Mouse (Mus musculus): Measurements from ENCODE around the gene Olfr1079. TPM values are rescaled to one million over a fixed set of nuclear protein-coding genes. Genes with fewer than 3 reads are reported as not detected.
"Not testable (repeated sequence)": the region's sequence is repeated elsewhere in the genome, so short reads cannot be mapped to it uniquely, and the experiment has no call there.

Olfr1079 gene
- polyA plus RNA-seq (2015; fragmentation: Nextera tagmentation; extraction: Ambion mirVana): not detected in 2 replicates

DNA sequence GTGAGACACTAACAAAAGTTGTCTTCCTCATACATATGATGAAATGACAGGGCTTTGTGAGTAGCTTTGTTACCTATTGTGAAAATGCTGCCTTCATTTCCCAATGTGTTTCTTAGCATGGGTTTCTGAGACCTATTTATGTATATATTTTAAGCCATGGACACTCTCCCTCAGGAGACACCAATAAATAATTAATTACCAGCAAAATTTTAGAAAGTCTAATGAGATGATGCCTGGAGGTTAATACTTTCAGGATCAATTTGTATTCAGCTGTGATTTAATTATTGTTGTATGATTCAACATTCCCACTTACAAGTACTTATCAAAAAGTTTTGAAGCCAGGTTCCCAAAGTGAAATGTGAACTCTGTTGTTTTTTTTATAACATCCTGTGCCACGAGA, at the start of gene Olfr1079:
Gene Olfr1079 (minus strand): TSS at position 101 of the 400 bp plus-strand sequence.
- DNase-seq (ENCODE audit: low spot score): no peak

DNA sequence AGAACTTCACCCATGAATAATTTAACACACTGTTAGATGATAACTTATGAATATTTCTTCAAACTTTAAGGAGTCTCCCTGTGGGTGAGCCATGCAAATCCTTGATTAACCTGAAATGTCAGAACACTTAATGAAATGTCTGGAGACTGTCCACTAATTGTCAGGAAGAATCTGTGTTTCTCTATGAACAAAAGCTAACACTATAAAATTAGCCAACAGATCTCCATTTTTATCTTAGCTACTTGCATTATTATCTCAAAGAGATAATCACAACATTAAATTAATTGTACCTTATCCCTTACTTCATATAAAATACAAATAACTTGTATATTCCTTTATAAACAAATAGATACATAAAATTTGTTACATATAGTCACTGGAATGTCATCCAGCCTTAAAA, 15.9 kb upstream of the Olfr1079 start, which contains the start of gene Olfr1080:
Gene Olfr1080 (minus strand): TSS at position 101 of the 400 bp plus-strand sequence.
- DNase-seq (ENCODE audit: low spot score): not testable (repeated sequence)

DNA sequence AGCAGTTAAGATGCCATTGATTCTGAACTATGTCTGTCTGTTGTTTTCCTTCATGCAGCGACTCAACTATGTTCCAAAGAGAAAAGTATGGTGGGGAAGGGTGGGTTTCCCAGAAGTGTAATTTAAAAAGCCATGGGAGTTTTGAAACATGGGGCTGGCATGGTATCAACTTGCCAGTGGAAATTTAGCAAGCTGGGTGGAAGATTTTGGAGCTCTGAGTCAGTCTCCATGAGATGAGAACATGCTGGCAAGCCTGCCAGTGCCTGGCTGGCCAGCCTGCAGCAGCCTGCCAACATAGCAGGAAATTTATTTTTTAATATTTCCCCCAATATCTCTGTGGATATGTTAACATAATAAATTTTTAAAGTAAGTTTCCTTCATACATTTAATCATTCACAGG, 11.3 kb downstream of the Olfr1079 start:
- DNase-seq (ENCODE audit: low spot score): no peak

DNA sequence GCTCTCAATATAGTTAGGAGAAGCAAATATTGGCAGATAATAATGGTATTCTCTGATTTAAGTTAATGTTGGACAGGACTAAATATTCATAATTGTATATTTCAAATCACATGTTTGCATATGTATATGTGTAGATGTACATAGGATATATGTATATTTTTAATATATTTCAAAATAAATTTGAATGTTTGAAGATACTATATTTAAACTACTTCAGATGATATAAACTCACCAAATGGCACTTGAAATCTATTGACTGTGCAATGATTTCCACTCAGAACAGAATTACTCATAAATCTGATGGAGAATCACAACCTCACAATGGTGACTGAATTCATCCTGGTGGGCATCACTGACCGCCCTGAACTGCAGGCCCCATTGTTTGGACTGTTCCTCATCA, 34.1 kb downstream of the Olfr1079 start, which contains the start of gene Olfr1076:
Gene Olfr1076 (plus strand): TSS at position 301 of the 400 bp plus-strand sequence.
- DNase-seq (ENCODE audit: low spot score): no peak

DNA sequence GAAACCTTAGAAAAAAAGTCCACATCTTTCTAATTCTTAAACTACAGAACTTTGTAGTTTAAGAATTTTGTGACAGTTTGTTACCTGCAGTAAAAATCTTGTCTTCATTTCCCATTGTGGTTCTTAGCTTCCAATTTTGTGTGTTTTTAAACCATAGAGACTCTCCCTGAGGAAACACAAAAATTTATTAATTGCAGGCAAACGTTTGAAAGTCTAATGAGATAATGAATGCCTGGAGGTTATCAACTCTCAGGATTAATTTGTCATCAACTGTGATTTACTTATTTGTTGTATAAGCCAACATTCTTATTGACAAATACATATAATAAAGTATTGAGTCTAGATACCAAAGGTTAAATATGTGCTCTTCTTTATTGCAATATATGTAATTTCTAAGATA, 55.0 kb downstream of the Olfr1079 start, which contains the start of gene Olfr228:
Gene Olfr228 (minus strand): TSS at position 101 of the 400 bp plus-strand sequence.
- no peak for DNase-seq (ENCODE audit: low spot score)

Other genes starting within 250 kb of the Olfr1079 start
- gene Olfr1053, start 227.2 kb downstream of the Olfr1079 start, polyA plus RNA-seq (2015; fragmentation: Nextera tagmentation; extraction: Ambion mirVana): not detected in 2 replicates
- gene Olfr1054, start 207.0 kb downstream of the Olfr1079 start, polyA plus RNA-seq (2015; fragmentation: Nextera tagmentation; extraction: Ambion mirVana): not detected in 2 replicates
- not detected in 2 replicates for gene Olfr1055, start 192.2 kb downstream of the Olfr1079 start, polyA plus RNA-seq (2015; fragmentation: Nextera tagmentation; extraction: Ambion mirVana)
- not detected in 2 replicates for gene Olfr1056, start 180.0 kb downstream of the Olfr1079 start, polyA plus RNA-seq (2015; fragmentation: Nextera tagmentation; extraction: Ambion mirVana)
- not detected in 2 replicates for gene Olfr1057, start 164.1 kb downstream of the Olfr1079 start, polyA plus RNA-seq (2015; fragmentation: Nextera tagmentation; extraction: Ambion mirVana)
- 0.08 TPM in 1 of 2 replicates, not detected in the other for gene Olfr1058, start 153.9 kb downstream of the Olfr1079 start, polyA plus RNA-seq (2015; fragmentation: Nextera tagmentation; extraction: Ambion mirVana)
- not detected in 2 replicates for gene Olfr1061, start 128.4 kb downstream of the Olfr1079 start, polyA plus RNA-seq (2015; fragmentation: Nextera tagmentation; extraction: Ambion mirVana)
- gene Olfr1062, start 115.7 kb downstream of the Olfr1079 start, polyA plus RNA-seq (2015; fragmentation: Nextera tagmentation; extraction: Ambion mirVana): 0.06 and 0.07 TPM in 2 replicates
- gene Olfr1065, start 91.9 kb downstream of the Olfr1079 start, polyA plus RNA-seq (2015; fragmentation: Nextera tagmentation; extraction: Ambion mirVana): not detected in 2 replicates
- not detected in 2 replicates for gene Olfr1066, start 86.2 kb downstream of the Olfr1079 start, polyA plus RNA-seq (2015; fragmentation: Nextera tagmentation; extraction: Ambion mirVana)
- gene Olfr228, start 55.1 kb downstream of the Olfr1079 start, polyA plus RNA-seq (2015; fragmentation: Nextera tagmentation; extraction: Ambion mirVana): not detected in 2 replicates
- not detected in 2 replicates for gene Olfr1076, start 34.0 kb downstream of the Olfr1079 start, polyA plus RNA-seq (2015; fragmentation: Nextera tagmentation; extraction: Ambion mirVana)
- not detected in 2 replicates for gene Olfr1080, start 15.8 kb upstream of the Olfr1079 start, polyA plus RNA-seq (2015; fragmentation: Nextera tagmentation; extraction: Ambion mirVana)
- gene Olfr1082, start 56.5 kb upstream of the Olfr1079 start, polyA plus RNA-seq (2015; fragmentation: Nextera tagmentation; extraction: Ambion mirVana): not detected in 2 replicates
- gene Olfr1084, start 97.2 kb upstream of the Olfr1079 start, polyA plus RNA-seq (2015; fragmentation: Nextera tagmentation; extraction: Ambion mirVana): not detected in 2 replicates
- gene Olfr1085, start 119.5 kb upstream of the Olfr1079 start, polyA plus RNA-seq (2015; fragmentation: Nextera tagmentation; extraction: Ambion mirVana): not detected in 2 replicates
- not detected in 2 replicates for gene Olfr1086, start 137.6 kb upstream of the Olfr1079 start, polyA plus RNA-seq (2015; fragmentation: Nextera tagmentation; extraction: Ambion mirVana)
- gene Olfr1087, start 155.9 kb upstream of the Olfr1079 start, polyA plus RNA-seq (2015; fragmentation: Nextera tagmentation; extraction: Ambion mirVana): not detected in 2 replicates
- gene Olfr1089, start 191.2 kb upstream of the Olfr1079 start, polyA plus RNA-seq (2015; fragmentation: Nextera tagmentation; extraction: Ambion mirVana): not detected in 2 replicates
- gene Olfr1090, start 216.5 kb upstream of the Olfr1079 start, polyA plus RNA-seq (2015; fragmentation: Nextera tagmentation; extraction: Ambion mirVana): not detected in 2 replicates
- not detected in 2 replicates for gene Olfr1093, start 240.0 kb upstream of the Olfr1079 start, polyA plus RNA-seq (2015; fragmentation: Nextera tagmentation; extraction: Ambion mirVana)